Mouse (Mus musculus) adrenal gland, postnatal 10 days (tissue): ENCODE measurements around the gene Tm6sf1. TPM values are rescaled to one million over a fixed set of nuclear protein-coding genes. Genes with fewer than 3 reads are reported as not detected.

Experiments
- DNase-seq: peaks from one replicate; pipeline ENCODE4 v3.0.0; 2021; ENCODE audit warnings: mixed read lengths
- total RNA-seq, 2 experiments: library from RNA; stranded (reverse); gene quantifications; 2 replicates each; pipeline ENCODE4 v1.2.3; 2021

Tm6sf1 gene
- total RNA-seq, 2 experiments from 2014 or later = 15.8 to 21.2 TPM

GRCm38 (mm10) chr7:81885128-81885527 lies 26.3 kb downstream of the Tm6sf1 start:
- no peak for DNase-seq

GRCm38 (mm10) chr7:81899361-81899760 lies 40.6 kb downstream of the Tm6sf1 start:
- DNase-seq = no peak

GRCm38 (mm10) chr7:81904094-81904493 lies 45.3 kb downstream of the Tm6sf1 start:
- no peak for DNase-seq

GRCm38 (mm10) chr7:81904926-81905325 lies 46.1 kb downstream of the Tm6sf1 start:
- no peak for DNase-seq

- no peak for DNase-seq
These were observed 59.5 kb downstream of the Tm6sf1 start for GRCm38 (mm10) chr7:81918316-81918715.

- no peak for DNase-seq
These were observed 61.5 kb downstream of the Tm6sf1 start for GRCm38 (mm10) chr7:81920314-81920713.

- DNase-seq = no peak
These were observed 62.7 kb downstream of the Tm6sf1 start for GRCm38 (mm10) chr7:81921379-81921952.

- DNase-seq = no peak
These were observed 70.2 kb downstream of the Tm6sf1 start for GRCm38 (mm10) chr7:81928998-81929397.

- no peak for DNase-seq
These were observed 73.8 kb downstream of the Tm6sf1 start for GRCm38 (mm10) chr7:81932521-81933045.

- DNase-seq = no peak
These were observed 74.3 kb downstream of the Tm6sf1 start for GRCm38 (mm10) chr7:81933061-81933600.

- peak; percentile 80 for DNase-seq
These were observed 74.9 kb downstream of the Tm6sf1 start for GRCm38 (mm10) chr7:81933601-81934266.

Other genes with a start within 250 kb of the Tm6sf1 start
- gene Homer2, start 151.5 kb upstream of the Tm6sf1 start, total RNA-seq = 1 to 10 TPM; 4.1 to 8.3 TPM
- gene Ramac, start 96.1 kb upstream of the Tm6sf1 start, total RNA-seq = 10 to 100 TPM; 41.5 to 45.5 TPM
- 10 to 100 TPM; 30.3 to 30.4 TPM for gene 3110040N11Rik, start 69.5 kb upstream of the Tm6sf1 start, total RNA-seq
- gene Btbd1, start 29.6 kb upstream of the Tm6sf1 start, total RNA-seq = 100 to 1,000 TPM; 116 to 135 TPM
- gene Gm10160, start 3.2 kb upstream of the Tm6sf1 start, total RNA-seq = not detected
- 10 to 100 TPM; 12.2 to 15.8 TPM for gene Hdgfl3, start 75.5 kb downstream of the Tm6sf1 start, total RNA-seq
- 1 to 10 TPM; 1.2 to 1.5 TPM for gene Bnc1, start 133.3 kb downstream of the Tm6sf1 start, total RNA-seq